Mouse (Mus musculus) MEL (cell line): Measurements from ENCODE around the gene Rock2. TPM values are rescaled to one million over a fixed set of nuclear protein-coding genes. Genes with fewer than 3 reads are reported as not detected.

Experiments
- DNase-seq: peaks from one replicate; pipeline ENCODE4 v3.0.0; 2011; ENCODE audit warnings: low read depth, low spot score
- H3K27ac ChIP-seq: 2 replicates; pipeline ENCODE4 v1.5.1; 2012; ENCODE audit warnings: low read depth, mild to moderate bottlenecking, control low read depth, low read length, moderate library complexity; ENCODE audit not compliant: control insufficient read depth
- H3K27me3 ChIP-seq, 2 experiments: fragments of 150-350 bp in 1 of 2; sonication (generic) in 1 of 2; 2 replicates each; pipeline ENCODE4 v1.6.1; 2012; ENCODE audit warnings: low read length in 2 of 2, mild to moderate bottlenecking in 2 of 2, improper control_type of control experiment in 1 of 2, moderate library complexity in 1 of 2; ENCODE audit not compliant: insufficient read depth in 2 of 2, control insufficient read depth in 1 of 2
- H3K36me3 ChIP-seq, 2 experiments: 2 replicates each; pipeline ENCODE4 v1.6.1; 2012 to 2014; ENCODE audit warnings: low read length in 2 of 2, improper control_type of control experiment in 1 of 2, inconsistent platforms in 1 of 2, mild to moderate bottlenecking in 1 of 2; ENCODE audit not compliant: insufficient read depth in 2 of 2, control insufficient read depth in 1 of 2
- H3K4me1 ChIP-seq, 2 experiments: fragments of 150-350 bp in 1 of 2; sonication (generic) in 1 of 2; 2 replicates each; pipeline ENCODE4 v1.6.1; 2012; ENCODE audit warnings: low read length in 2 of 2, improper control_type of control experiment in 1 of 2, mild to moderate bottlenecking in 1 of 2; ENCODE audit not compliant: insufficient read depth in 2 of 2, control insufficient read depth in 1 of 2
- H3K4me3 ChIP-seq, 2 experiments: fragments of 150-350 bp in 1 of 2; sonication (generic) in 1 of 2; 2 replicates each; pipeline ENCODE4 v1.5.1; 2012; ENCODE audit warnings: low read depth in 2 of 2, low read length in 2 of 2, mild to moderate bottlenecking in 2 of 2, moderate library complexity in 2 of 2, control low read depth in 1 of 2, improper control_type of control experiment in 1 of 2; ENCODE audit not compliant: control insufficient read depth in 1 of 2, insufficient read depth in 1 of 2
- H3K79me2 ChIP-seq: 2 replicates; pipeline ENCODE4 v1.6.1; 2012; ENCODE audit warnings: mild to moderate bottlenecking, low read length, moderate library complexity; ENCODE audit not compliant: control insufficient read depth, poor library complexity, insufficient read depth
- H3K9ac ChIP-seq: 2 replicates; pipeline ENCODE4 v1.6.1; 2012; ENCODE audit warnings: low read depth, mild to moderate bottlenecking, control low read depth, low read length, moderate library complexity; ENCODE audit not compliant: control insufficient read depth, poor library complexity, severe bottlenecking
- H3K9me3 ChIP-seq: fragments of 150-350 bp; sonication (generic); replicated peaks from 2 replicates; pipeline ENCODE4 v1.6.1; 2012; ENCODE audit warnings: mild to moderate bottlenecking, low read length, improper control_type of control experiment, moderate library complexity; ENCODE audit not compliant: insufficient read depth
- BHLHE40 ChIP-seq: IDR thresholded peaks from 2 replicates; pipeline ENCODE4 v1.6.1; 2012; ENCODE audit warnings: low read depth, mild to moderate bottlenecking, inconsistent platforms, low read length, improper control_type of control experiment, borderline replicate concordance
- EP300 ChIP-seq, 2 experiments: IDR thresholded peaks; 2 replicates each; pipeline ENCODE4 v1.6.1; 2011; ENCODE audit warnings: improper control_type of control experiment in 2 of 2, low read length in 2 of 2, low read depth in 1 of 2, mild to moderate bottlenecking in 1 of 2
- ETS1 ChIP-seq: IDR thresholded peaks from 2 replicates; pipeline ENCODE4 v1.6.1; 2012; ENCODE audit warnings: low read depth, mild to moderate bottlenecking, inconsistent platforms, low read length, improper control_type of control experiment, moderate library complexity
- GATA1 ChIP-seq: IDR thresholded peaks from 2 replicates; pipeline ENCODE4 v1.6.1; 2011; ENCODE audit warnings: low read depth, low read length, improper control_type of control experiment
- KAT2A ChIP-seq: conservative IDR thresholded peaks from 2 replicates; pipeline ENCODE4 v1.6.1; 2012; ENCODE audit warnings: low read depth, low read length, improper control_type of control experiment, inconsistent platforms
- MAFK ChIP-seq: IDR thresholded peaks from 2 replicates; pipeline ENCODE4 v1.6.1; 2011; ENCODE audit warnings: low read depth, mild to moderate bottlenecking, low read length, improper control_type of control experiment, borderline replicate concordance
- MAZ ChIP-seq: IDR thresholded peaks from 2 replicates; pipeline ENCODE4 v1.6.1; 2012; ENCODE audit warnings: low read depth, mild to moderate bottlenecking, inconsistent platforms, low read length, improper control_type of control experiment
- MXI1 ChIP-seq: IDR thresholded peaks from 2 replicates; pipeline ENCODE4 v1.6.1; 2011; ENCODE audit warnings: mild to moderate bottlenecking, low read depth, low read length, improper control_type of control experiment
- MYC ChIP-seq: IDR thresholded peaks from 2 replicates; pipeline ENCODE4 v1.6.1; 2011; ENCODE audit warnings: low read depth, mild to moderate bottlenecking, low read length, improper control_type of control experiment, moderate library complexity
- NRF1 ChIP-seq: IDR thresholded peaks from 2 replicates; pipeline ENCODE4 v1.6.1; 2014; ENCODE audit warnings: low read depth, mild to moderate bottlenecking, inconsistent platforms, low read length, improper control_type of control experiment, moderate library complexity; ENCODE audit not compliant: poor library complexity, insufficient read depth, severe bottlenecking
- RCOR1 ChIP-seq: IDR thresholded peaks from 2 replicates; pipeline ENCODE4 v1.6.1; 2012; ENCODE audit warnings: low read depth, mild to moderate bottlenecking, inconsistent platforms, low read length, improper control_type of control experiment
- SIN3A ChIP-seq: IDR thresholded peaks from 2 replicates; pipeline ENCODE4 v1.6.1; 2012; ENCODE audit warnings: low read length, improper control_type of control experiment, inconsistent platforms
- TBP ChIP-seq: IDR thresholded peaks from 2 replicates; pipeline ENCODE4 v1.8.0; 2011; ENCODE audit warnings: low read depth, low read length, improper control_type of control experiment
- TCF12 ChIP-seq: IDR thresholded peaks from 2 replicates; pipeline ENCODE4 v1.6.1; 2014; ENCODE audit warnings: low read depth, mild to moderate bottlenecking, inconsistent platforms, low read length, improper control_type of control experiment, moderate library complexity
- USF1 ChIP-seq: IDR thresholded peaks from 2 replicates; pipeline ENCODE4 v1.6.1; 2014; ENCODE audit warnings: low read depth, mild to moderate bottlenecking, inconsistent platforms, low read length, improper control_type of control experiment, moderate library complexity
- USF2 ChIP-seq, 2 experiments: IDR thresholded peaks; 2 replicates each; pipeline ENCODE4 v1.6.1; 2011 to 2012; ENCODE audit warnings: improper control_type of control experiment in 2 of 2, low read length in 2 of 2, borderline replicate concordance in 1 of 2, inconsistent platforms in 1 of 2, low read depth in 1 of 2, mild to moderate bottlenecking in 1 of 2; ENCODE audit not compliant: insufficient read depth in 1 of 2
- ZC3H11A ChIP-seq: IDR thresholded peaks from 2 replicates; pipeline ENCODE4 v1.6.1; 2012; ENCODE audit warnings: low read depth, mild to moderate bottlenecking, inconsistent platforms, low read length, improper control_type of control experiment
- ZNF384 ChIP-seq: IDR thresholded peaks from 2 replicates; pipeline ENCODE4 v1.6.1; 2012; ENCODE audit warnings: low read depth, mild to moderate bottlenecking, inconsistent platforms, low read length, improper control_type of control experiment
- polyA plus RNA-seq, 2 experiments: library from polyadenylated mRNA; stranded (reverse) in 1 of 2; unstranded in 1 of 2; fragments of >175 nt in 1 of 2; fragments of >200 nt in 1 of 2; gene quantifications; 2 replicates each; pipeline versions ENCODE4 v1.2.1 to v1.2.4; 2012; ENCODE audit warnings: low replicate concordance in 2 of 2, low read depth in 1 of 2; ENCODE audit not compliant: insufficient read length in 2 of 2, insufficient read depth in 1 of 2, missing spikeins in 1 of 2
- total RNA-seq: library from RNA; depleted of rRNA; stranded (reverse); fragments of 300-350 nt; gene quantifications from 2 replicates; pipeline ENCODE4 v1.2.3, GENCODE M21; 2012

The Rock2 gene
- total and polyA plus RNA-seq, 3 experiments = 10.9 to 46.4 (median 14.4) TPM

GRCm38 (mm10) chr12:16900625-16901222, 6.0 kb downstream of the Rock2 start:
- Histone ChIP-seq H3K27ac (peak overlapping the region; percentile 44; the same call in 1 of the 2 replicates), H3K9ac (no peak overlapping the region), H3K27me3 (no peaks in the 10 kb centered on the region), H3K9me3 (no peaks in the 10 kb centered on the region), H3K79me2 (peaks cover 55% of the 10 kb centered on the region)
- TF ChIP-seq GATA1 = peak; percentile 80
- TF ChIP-seq MXI1 = peak; percentile 47
- no peak for TF ChIP-seq NRF1
- TF ChIP-seq USF2 (IDR thresholded peaks at IDR 0.05; ENCODE audit: borderline replicate concordance in 1 of 2, insufficient read depth in 1 of 2, low read depth in 1 of 2, low read length in 2 of 2) = no peak
- TF ChIP-seq USF1 = no peak
- TF ChIP-seq ZNF384 = no peak
- 0 out of 2 replicates have a peak, but pooled peaks have one; percentile 39 for TF ChIP-seq MYC
- TF ChIP-seq SIN3A = peak; percentile 73
- TF ChIP-seq TCF12 = 0 out of 2 replicates have a peak, but pooled peaks have one; percentile 36
- TF ChIP-seq RCOR1 = peak; percentile 95
- TF ChIP-seq EP300 (IDR thresholded peaks at IDR 0.05; ENCODE audit: low read depth in 1 of 2, low read length in 2 of 2) = peak; percentile 70 to 71
- peak; percentile 70 for TF ChIP-seq ETS1
- no peak for TF ChIP-seq BHLHE40
- TF ChIP-seq MAFK = 0 out of 2 replicates have a peak, but pooled peaks have one; percentile 27
- no peak for TF ChIP-seq KAT2A
- no peak for TF ChIP-seq ZC3H11A
- TF ChIP-seq MAZ = no peak
- TF ChIP-seq TBP = no peak
- TF ChIP-seq, all 39 proteins: peak for 9
- H3K4me3 ChIP-seq = peak overlapping the region; percentile 6 to 12; a peak in 1 of 4 replicates
- peak; percentile 85 for DNase-seq
- H3K4me1 ChIP-seq = peaks cover 21 to 31% of the 10 kb centered on the region in 2 experiments
- H3K36me3 ChIP-seq = peaks cover 0 to 53% of the 10 kb centered on the region in 2 experiments; a peak in 2 of 4 replicates
